Comparison of ENCODE assay signal across 16 mouse cellular contexts in the genomic region with DNA sequence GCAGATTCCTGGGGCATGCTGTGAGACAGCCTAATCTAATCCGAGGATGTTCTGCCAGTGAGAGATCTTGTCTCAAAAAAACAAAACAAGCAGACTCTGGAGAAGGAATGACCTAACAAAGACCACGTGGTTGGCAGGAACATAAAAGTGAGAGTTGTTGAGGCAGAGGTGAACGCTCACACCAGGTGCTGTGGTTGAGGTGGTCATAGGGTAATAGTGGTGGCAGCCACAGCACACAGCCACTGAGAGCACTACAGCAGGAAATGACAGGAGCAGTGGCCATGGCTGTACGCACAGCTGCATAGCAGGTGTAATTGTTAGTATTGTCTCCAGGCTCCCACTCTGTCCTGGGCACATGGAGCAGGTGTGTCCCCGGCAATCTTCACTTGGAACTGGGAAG. TPM values are rescaled to one million over a fixed set of nuclear protein-coding genes. Genes with fewer than 3 reads are reported as not detected.
DNase-seq lines count a peak whose midpoint lies in the region; ATAC-seq lines count a peak whose summit lies in the region.
"Had no signal": no experiment of that assay in that cellular context is flagged by ENCODE, and none has a peak within 500 bp of the region (broad histone marks: within the 10 kb centered on the region; RNA-seq: fewer than 3 reads in every experiment).

No protein-coding gene starts in this region.

- intact Hi-C loops in gastrocnemius, postnatal 36 days (cut with DNase I) = no loop called here

- ATAC-seq in megakaryocyte progenitor cell, adult 5-6 weeks (replicated peaks; ENCODE audit: poor library complexity) = 0 out of 2 replicates have a peak, but pooled peaks have one; percentile 32
- ATAC-seq: CD4-positive, CD25-positive, alpha-beta regulatory T cell, adult 4 months; forebrain, embryonic 14.5 days had no signal

- DNase-seq in spleen, postnatal 36 days (ENCODE audit: low spot score in 2 of 2) = peak; percentile 38 to 47
- DNase-seq in spleen, postnatal 14 days (ENCODE audit: low spot score in 2 of 2) = no peak
- peak; percentile 42 to 43 for DNase-seq in B cell, adult 2 months
- DNase-seq in MN1 (ENCODE audit: low spot score) = peak; percentile 16
- no peak for DNase-seq in gastrocnemius, postnatal 36 days
- no peak for DNase-seq in gastrocnemius, adult 8-10 months (ENCODE audit: low spot score in 2 of 2)
- no peak for DNase-seq in layer of hippocampus, adult 11-12 months (ENCODE audit: low spot score)
- DNase-seq: adrenal gland, adult 2 months; adrenal gland, postnatal 25 days; cerebellum, adult 8-10 months; cerebellum, postnatal 14 days; embryo, embryonic 11 days; gastrocnemius, postnatal 10 days had no signal

RNA-seq across cellular contexts. Expression of gene Hck, which starts 17.6 kb away (rescaled TPM):
- total RNA-seq in megakaryocyte progenitor cell, adult 5-6 weeks (2015) = 16.3 and 17.3 TPM in 2 replicates
- 20.1 and 25.7 TPM in 2 replicates for total RNA-seq in megakaryocyte progenitor cell, adult 5-6 weeks (2017)
- total RNA-seq in gastrocnemius, postnatal 36 days (2021) = under 1 TPM; 0.20 to 0.30 TPM
- under 1 TPM; 0.13 to 0.27 (median 0.21) TPM for total RNA-seq in gastrocnemius, adult 8-10 months (2022)

RNA-seq across cellular contexts. Expression of gene Tm9sf4, which starts 35.2 kb away (rescaled TPM):
- total RNA-seq in megakaryocyte progenitor cell, adult 5-6 weeks (2015) = 59.2 and 60.4 TPM in 2 replicates
- 65.8 and 89.2 TPM in 2 replicates for total RNA-seq in megakaryocyte progenitor cell, adult 5-6 weeks (2017)
- 10 to 100 TPM; 27.3 to 31.1 TPM for total RNA-seq in gastrocnemius, postnatal 36 days (2021)
- 10 to 100 TPM; 25.5 to 30.3 (median 28.4) TPM for total RNA-seq in gastrocnemius, adult 8-10 months (2022)

Comparison
In these comparisons a context has a peak if more than half of its experiments do, and no peak if none do; other contexts are left out.
1. DNase-seq: peak in spleen, postnatal 36 days (2 of 2), B cell, adult 2 months (2 of 2) and MN1 (single experiment); none in spleen, postnatal 14 days (0 of 2), gastrocnemius, postnatal 36 days (0 of 2), gastrocnemius, adult 8-10 months (0 of 2) and layer of hippocampus, adult 11-12 months (single experiment).
2. RNA of gene Hck, which starts 17.6 kb away (total RNA-seq): 16.3 to 25.7 TPM in megakaryocyte progenitor cell, adult 5-6 weeks; 0.20 to 0.30 TPM in gastrocnemius, postnatal 36 days and 0.13 to 0.27 TPM in gastrocnemius, adult 8-10 months; every median in the first group is over 10 times any median in the second.